Comparison of ENCODE assay signal across 15 mouse cellular contexts in the genomic region with DNA sequence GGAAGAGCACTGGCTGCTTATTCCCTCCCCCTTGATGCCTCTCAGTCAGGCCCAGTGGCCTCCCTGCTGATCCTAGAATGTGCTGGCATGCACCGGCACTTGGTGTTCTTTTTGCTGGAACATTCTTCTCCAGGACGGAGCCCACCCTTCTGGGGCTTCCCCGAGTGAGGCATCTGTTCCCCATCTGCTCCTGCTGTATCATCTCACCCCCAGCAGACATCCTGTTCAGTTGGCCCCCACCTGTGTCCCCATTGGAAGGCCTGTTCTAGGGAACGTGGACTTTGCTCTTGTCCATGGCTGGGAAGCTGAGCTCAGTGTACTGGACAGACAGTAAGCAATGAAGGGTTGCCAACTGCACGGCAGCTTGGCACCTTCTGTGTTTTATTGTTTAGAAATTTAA. TPM values are rescaled to one million over a fixed set of nuclear protein-coding genes. Genes with fewer than 3 reads are reported as not detected.
DNase-seq lines count a peak whose midpoint lies in the region; TF ChIP-seq lines count a peak whose summit lies in the region.
"Had no signal": no experiment of that assay in that cellular context is flagged by ENCODE, and none has a peak within 500 bp of the region (broad histone marks: within the 10 kb centered on the region; RNA-seq: fewer than 3 reads in every experiment).

No protein-coding gene starts in this region.

- H3K4me3 ChIP-seq in gastrocnemius, adult 2 months = no peak overlapping the region
- H3K4me3 ChIP-seq: left cerebral cortex, adult 2 months; midbrain, embryonic 12.5 days had no signal

- peak; percentile 41 for DNase-seq in gastrocnemius, adult 2 months
- DNase-seq in gastrocnemius, postnatal 36 days = no peak
- peak; percentile 54 for DNase-seq in layer of hippocampus, adult 11-12 months (ENCODE audit: low spot score)
- DNase-seq in layer of hippocampus, adult 9-10 months (ENCODE audit: low spot score) = no peak
- DNase-seq in layer of hippocampus, postnatal 14 days (ENCODE audit: low spot score in 2 of 2) = peak; percentile 31 to 60
- no peak for DNase-seq in frontal cortex, postnatal 36 days (ENCODE audit: low spot score in 2 of 2)
- DNase-seq in left cerebral cortex, adult 9 months (ENCODE audit: low spot score in 2 of 2) = no peak
- no peak for DNase-seq in neural tube, embryonic 10.5 days (ENCODE audit: extremely low spot score, low spot score)
- DNase-seq: adrenal gland, postnatal 14 days; lung, postnatal 36 days; spleen, adult 18-20 months had no signal

- intact Hi-C loops in gastrocnemius, adult 2 months (cut with DNase I) = no loop called here
- intact Hi-C loops in gastrocnemius, postnatal 36 days (cut with DNase I) = no loop called here

- no peak overlapping the region for H3K27ac ChIP-seq in gastrocnemius, adult 2 months
- H3K27ac ChIP-seq: left cerebral cortex, adult 2 months; midbrain, embryonic 12.5 days had no signal

- TF ChIP-seq CTCF in gastrocnemius, adult 2 months (IDR thresholded peaks at IDR 0.05) = no peak

RNA-seq across cellular contexts. Expression of a gene that starts 34.7 kb away (rescaled TPM):
- 10 to 100 TPM; 44.7 to 57.0 TPM for total RNA-seq in gastrocnemius, adult 2 months (2021)
- total RNA-seq in gastrocnemius, postnatal 36 days (2021) = 10 to 100 TPM; 33.9 to 41.5 TPM
- 10 to 100 TPM; 24.2 to 24.7 TPM for total RNA-seq in layer of hippocampus, postnatal 14 days (2021)

RNA-seq across cellular contexts. Expression of a gene that starts 42.0 kb away (rescaled TPM):
- total RNA-seq in gastrocnemius, adult 2 months (2021) = 10 to 100 TPM; 15.4 to 47.2 TPM
- 10 to 100 TPM; 14.5 to 16.5 TPM for total RNA-seq in gastrocnemius, postnatal 36 days (2021)
- total RNA-seq in layer of hippocampus, postnatal 14 days (2021) = 1 to 10 TPM; 3.4 to 3.7 TPM
- total RNA-seq: common myeloid progenitor, adult 5-6 weeks; granulocyte monocyte progenitor cell, adult 5-6 weeks had no signal

RNA-seq across cellular contexts. Expression of a gene that starts 44.8 kb away (rescaled TPM):
- total RNA-seq in gastrocnemius, adult 2 months (2021) = under 1 TPM; 0.15 to 0.67 TPM
- under 1 TPM; 0.12 to 0.31 TPM for total RNA-seq in gastrocnemius, postnatal 36 days (2021)
- under 1 TPM; 0.35 to 0.52 TPM for total RNA-seq in layer of hippocampus, postnatal 14 days (2021)
- total RNA-seq: granulocyte monocyte progenitor cell, adult 5-6 weeks had no signal

RNA-seq across cellular contexts. Expression of a gene that starts 55.3 kb away (rescaled TPM):
- total RNA-seq in gastrocnemius, adult 2 months (2021) = 1 to 10 TPM; 3.4 to 6.0 TPM
- 1 to 10 TPM; 2.8 to 4.7 TPM for total RNA-seq in gastrocnemius, postnatal 36 days (2021)
- total RNA-seq in layer of hippocampus, postnatal 14 days (2021) = 1 to 10 TPM; 4.7 to 7.1 TPM

Comparison
In these comparisons a context has a peak if more than half of its experiments do, and no peak if none do; other contexts are left out.
1. DNase-seq: peak in gastrocnemius, adult 2 months (single experiment), layer of hippocampus, adult 11-12 months (single experiment) and layer of hippocampus, postnatal 14 days (2 of 2); none in gastrocnemius, postnatal 36 days (0 of 2), layer of hippocampus, adult 9-10 months (single experiment), frontal cortex, postnatal 36 days (0 of 2), left cerebral cortex, adult 9 months (0 of 2) and neural tube, embryonic 10.5 days (single experiment).